Mouse (Mus musculus): ENCODE data around the gene Akap4. TPM values are rescaled to one million over a fixed set of nuclear protein-coding genes. Genes with fewer than 3 reads are reported as not detected.

The Akap4 gene
- polyA plus RNA-seq, 1 experiment from 2014 or later: not detected

GRCm38 (mm10) chrX:7102280-7102679 lies 35.0 kb downstream of the Akap4 start:
- no peak overlapping the region for H3K4me2 ChIP-seq (ENCODE audit: low read depth, low read length, severe bottlenecking)
- no peak overlapping the region for H3K4me3 ChIP-seq (ENCODE audit: low read depth, low read length)
- H3K9ac ChIP-seq (ENCODE audit: low read length): no peak overlapping the region
- no peak overlapping the region for H3K27ac ChIP-seq (ENCODE audit: low read depth, low read length)
- no peaks in the 10 kb centered on the region for H3K27me3 ChIP-seq (ENCODE audit: control insufficient read depth, insufficient read depth, low read length)
- DNase-seq (ENCODE audit: low spot score) (no peak), ATAC-seq (replicated peaks; ENCODE audit: low FRiP score) (no peak)
- H3K36me3 ChIP-seq (ENCODE audit: control insufficient read depth, insufficient read depth, low read length): no peaks in the 10 kb centered on the region
- no peaks in the 10 kb centered on the region for H3K9me3 ChIP-seq (ENCODE audit: control insufficient read depth, low read length)
- H3K4me1 ChIP-seq (replicated peaks; ENCODE audit: control insufficient read depth, insufficient read depth, low read length): no peaks in the 10 kb centered on the region

- no peak overlapping the region for H3K27ac ChIP-seq (ENCODE audit: low read depth, low read length)
- WGBS: 92% methylated on average over 3 of the region's 3 CpGs
- H3K9ac ChIP-seq (ENCODE audit: low read length): no peak overlapping the region
- no peak overlapping the region for H3K4me3 ChIP-seq (ENCODE audit: low read depth, low read length)
- H3K9me3 ChIP-seq (ENCODE audit: control insufficient read depth, low read length): no peaks in the 10 kb centered on the region
- H3K4me1 ChIP-seq (replicated peaks; ENCODE audit: control insufficient read depth, insufficient read depth, low read length): no peaks in the 10 kb centered on the region
- no peaks in the 10 kb centered on the region for H3K36me3 ChIP-seq (ENCODE audit: control insufficient read depth, insufficient read depth, low read length)
- no peak overlapping the region for H3K4me2 ChIP-seq (ENCODE audit: low read depth, low read length, severe bottlenecking)
- ATAC-seq (replicated peaks; ENCODE audit: low FRiP score) (no peak), DNase-seq (ENCODE audit: low spot score) (no peak)
- H3K27me3 ChIP-seq (ENCODE audit: control insufficient read depth, insufficient read depth, low read length): no peaks in the 10 kb centered on the region
Measured at GRCm38 (mm10) chrX:7114885-7115284, 47.6 kb downstream of the Akap4 start.

- Histone ChIP-seq H3K27ac (ENCODE audit: low read depth, low read length) (no peak overlapping the region), H3K4me2 (ENCODE audit: low read depth, low read length, severe bottlenecking) (no peak overlapping the region), H3K36me3 (ENCODE audit: control insufficient read depth, insufficient read depth, low read length) (no peaks in the 10 kb centered on the region), H3K4me3 (ENCODE audit: low read depth, low read length) (no peak overlapping the region), H3K27me3 (ENCODE audit: control insufficient read depth, insufficient read depth, low read length) (no peaks in the 10 kb centered on the region), H3K9ac (ENCODE audit: low read length) (no peak overlapping the region), H3K9me3 (ENCODE audit: control insufficient read depth, low read length) (no peaks in the 10 kb centered on the region), H3K4me1 (replicated peaks; ENCODE audit: control insufficient read depth, insufficient read depth, low read length) (no peaks in the 10 kb centered on the region)
- 87% methylated on average over 4 of the region's 4 CpGs for WGBS
- DNase-seq (ENCODE audit: low spot score) (no peak), ATAC-seq (replicated peaks; ENCODE audit: low FRiP score) (no peak)
Measured at GRCm38 (mm10) chrX:7121618-7122280, 54.4 kb downstream of the Akap4 start.

Other genes starting within 250 kb of the Akap4 start
- 0.05 TPM in 1 of 2 replicates, not detected in the other for gene Ccnb3, start 25.9 kb upstream of the Akap4 start, polyA plus RNA-seq (2014; fragmentation: Nextera tagmentation; extraction: Ambion mirVana)